Mouse (Mus musculus): ENCODE data around the gene Pole4.
"Not testable (repeated sequence)": the region's sequence is repeated elsewhere in the genome, so short reads cannot be mapped to it uniquely, and the experiment has no call there.

The Pole4 gene

DNA sequence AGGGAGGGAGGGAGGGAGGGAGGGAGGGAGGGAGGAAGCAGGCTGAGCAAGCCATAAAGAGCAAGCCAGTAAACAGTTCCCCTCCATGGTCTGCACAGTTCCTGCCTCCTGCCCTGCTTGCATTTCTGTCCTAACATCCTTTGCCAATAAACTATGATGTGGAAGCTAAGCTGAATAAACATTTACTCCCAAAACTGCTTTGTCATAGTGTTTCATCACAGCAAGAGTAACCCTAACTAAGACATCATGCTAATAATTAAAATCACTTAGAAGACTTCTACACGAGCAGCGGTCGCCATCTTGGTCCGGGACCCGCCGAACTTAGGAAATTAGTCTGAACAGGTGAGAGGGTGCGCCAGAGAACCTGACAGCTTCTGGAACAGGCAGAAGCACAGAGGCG, 79.8 kb downstream of the Pole4 start:
- in situ Hi-C loops (cut with MboI), result not testable (repeated sequence)

GRCm38 (mm10) chr6:82613201-82613600, 92.0 kb downstream of the Pole4 start:
- in situ Hi-C loops (cut with MboI), result no loop called here

GRCm38 (mm10) chr6:82611049-82611448, 94.1 kb downstream of the Pole4 start:
- in situ Hi-C loops (cut with MboI), result no loop called here

DNA sequence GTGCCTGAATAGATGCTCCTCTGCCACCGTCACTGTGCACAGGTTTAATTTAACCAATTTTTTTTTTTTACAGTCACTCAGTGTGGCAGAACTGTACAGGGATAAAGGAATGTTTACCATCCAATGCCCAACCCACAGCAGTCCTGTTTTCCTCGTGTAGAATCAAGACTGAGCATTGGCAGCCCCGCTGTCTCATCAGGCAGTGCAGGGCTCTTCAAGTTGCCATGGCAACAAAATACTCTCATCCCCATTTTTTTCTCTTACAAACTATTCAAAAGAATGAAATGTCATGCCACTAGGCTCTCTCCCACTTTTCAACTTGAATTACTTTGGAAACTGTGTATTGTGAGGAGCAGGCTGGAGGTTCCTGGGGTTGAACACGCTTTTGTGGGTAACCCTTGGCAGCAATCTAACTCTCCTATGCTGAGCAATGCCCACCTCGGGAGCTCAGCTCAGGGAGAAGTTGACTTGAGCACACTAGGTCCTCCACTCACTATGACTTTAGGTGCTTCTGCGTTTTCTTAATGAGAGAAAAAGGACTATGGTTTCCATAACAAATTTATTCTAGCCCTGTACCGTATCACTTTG, 95.7 kb downstream of the Pole4 start:
- in situ Hi-C loops (cut with MboI), result no loop called here

- in situ Hi-C loops (cut with MboI), result no loop called here
Observed at GRCm38 (mm10) chr6:82608756-82609155, 96.4 kb downstream of the Pole4 start.

DNA sequence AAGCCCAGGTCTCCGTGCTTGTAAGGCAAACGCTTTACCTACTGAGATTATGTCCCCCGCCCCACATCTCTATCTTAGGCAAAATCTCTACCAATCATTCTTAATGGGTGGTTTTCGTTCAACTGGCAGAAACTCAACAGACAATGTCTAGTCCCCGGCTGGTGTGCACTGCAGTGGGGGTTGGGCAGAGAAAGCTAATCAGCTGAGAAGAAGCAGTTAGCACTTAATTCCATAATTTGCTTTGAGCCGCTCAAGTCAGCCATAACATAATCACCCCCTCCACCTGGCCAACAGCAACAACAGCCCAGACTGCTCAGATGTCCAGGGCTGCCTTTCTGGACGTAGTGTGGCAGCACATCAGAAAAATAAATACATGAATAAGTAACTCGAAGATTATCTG, 100.4 kb downstream of the Pole4 start:
- in situ Hi-C loops (cut with MboI), result no loop called here

- in situ Hi-C loops (cut with MboI), result no loop called here
Observed at GRCm38 (mm10) chr6:82603665-82604064, 101.5 kb downstream of the Pole4 start.

GRCm38 (mm10) chr6:82603228-82603627, 101.9 kb downstream of the Pole4 start:
- in situ Hi-C loops (cut with MboI), result no loop called here

DNA sequence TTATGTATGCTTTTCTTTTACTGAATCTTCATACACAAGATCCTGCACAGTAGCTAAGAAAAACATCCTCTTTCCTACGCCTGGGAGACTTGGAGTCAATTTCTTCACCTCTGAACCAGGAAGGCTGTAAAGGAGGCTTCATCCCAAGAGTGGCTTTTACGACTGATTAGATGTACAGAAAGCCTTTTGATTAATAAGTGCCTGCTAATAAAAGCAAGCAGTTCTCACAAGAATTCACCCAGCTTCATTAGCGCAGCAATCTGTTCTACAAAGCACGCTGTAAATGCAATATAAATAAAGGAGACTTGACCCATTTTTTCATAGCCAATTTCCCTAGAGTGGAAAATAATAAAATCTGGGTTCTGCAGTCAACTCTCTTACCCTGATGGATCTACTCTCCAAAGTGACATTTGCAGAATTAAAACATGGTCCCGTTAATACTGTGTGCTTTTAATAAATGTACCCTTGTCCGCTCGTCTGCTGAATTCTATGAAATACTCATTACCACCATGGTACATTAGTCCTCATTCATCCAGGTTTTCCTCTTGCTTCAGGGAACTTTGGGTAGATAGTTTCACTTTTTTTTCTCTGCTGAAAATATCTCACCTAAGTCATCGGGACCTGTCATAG, 109.6 kb downstream of the Pole4 start:
- in situ Hi-C loops (cut with MboI), result no loop called here

GRCm38 (mm10) chr6:82589387-82589786, 115.8 kb downstream of the Pole4 start:
- in situ Hi-C loops (cut with MboI), result no loop called here

- in situ Hi-C loops (cut with MboI), result no loop called here
Observed at GRCm38 (mm10) chr6:82585396-82585795, 119.8 kb downstream of the Pole4 start.

DNA sequence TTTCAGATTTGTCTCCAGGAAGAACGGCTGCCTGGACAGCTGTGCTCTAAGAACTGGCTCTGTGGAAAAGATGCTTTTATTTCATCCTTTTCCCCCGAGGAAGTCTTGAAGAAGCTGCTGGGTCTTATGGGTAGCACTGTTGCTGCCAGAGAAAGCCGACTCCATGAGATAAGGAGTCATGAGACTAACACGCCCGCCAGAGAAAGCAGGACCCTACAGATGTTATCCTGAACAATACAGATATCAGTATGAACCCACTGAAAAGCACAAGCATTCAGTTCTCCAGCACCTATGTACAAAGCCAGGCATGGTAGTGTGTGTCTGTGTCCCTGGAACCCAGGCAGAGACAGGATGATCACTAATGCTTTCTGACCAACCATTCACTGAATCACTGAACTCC, 129.7 kb downstream of the Pole4 start:
- in situ Hi-C loops (cut with MboI), result no loop called here

Measured in mature B cell (primary cell).